Mouse (Mus musculus) gastrocnemius, adult 8-10 months (tissue): ENCODE results near the gene Dscam. TPM values are rescaled to one million over a fixed set of nuclear protein-coding genes. Genes with fewer than 3 reads are reported as not detected.

Experiments used
- DNase-seq, 2 experiments: peaks; one replicate each; pipeline ENCODE4 v3.0.0; 2022; ENCODE audit warnings: low spot score in 2 of 2
- total RNA-seq, 4 experiments: library from RNA; stranded (reverse); gene quantifications; 2 replicates each; pipeline ENCODE4 v1.2.4; 2022

The Dscam gene
- total RNA-seq, 4 experiments from 2014 or later, result 0.02 to 0.11 (median 0.04) TPM; not detected in 1

- DNase-seq, result no peak
Observed at GRCm38 (mm10) chr16:96945468-96946302, 224.9 kb downstream of the Dscam start.

- no peak for DNase-seq
Observed at GRCm38 (mm10) chr16:96943648-96944047, 226.9 kb downstream of the Dscam start.

GRCm38 (mm10) chr16:96934795-96935194 is 235.8 kb downstream of the Dscam start:
- DNase-seq, result no peak

GRCm38 (mm10) chr16:96932211-96932610 is 238.3 kb downstream of the Dscam start:
- no peak for DNase-seq

- no peak for DNase-seq
Observed at GRCm38 (mm10) chr16:96931771-96932170, 238.8 kb downstream of the Dscam start.

- DNase-seq, result no peak
Observed at GRCm38 (mm10) chr16:96928011-96928410, 242.5 kb downstream of the Dscam start.

- DNase-seq, result no peak
Observed at GRCm38 (mm10) chr16:96927408-96927807, 243.1 kb downstream of the Dscam start.

- DNase-seq, result no peak
Observed at GRCm38 (mm10) chr16:96926977-96927376, 243.6 kb downstream of the Dscam start.

GRCm38 (mm10) chr16:96923941-96924340 is 246.6 kb downstream of the Dscam start:
- DNase-seq, result no peak

GRCm38 (mm10) chr16:96914495-96914894 is 256.1 kb downstream of the Dscam start:
- DNase-seq, result no peak

GRCm38 (mm10) chr16:96912836-96913235 is 257.7 kb downstream of the Dscam start:
- no peak for DNase-seq

- no peak for DNase-seq
Observed at GRCm38 (mm10) chr16:96912103-96912502, 258.4 kb downstream of the Dscam start.

GRCm38 (mm10) chr16:96910405-96911164 is 260.0 kb downstream of the Dscam start:
- no peak for DNase-seq

- no peak for DNase-seq
Observed at GRCm38 (mm10) chr16:96907818-96908217, 262.7 kb downstream of the Dscam start.

GRCm38 (mm10) chr16:96907081-96907480 is 263.5 kb downstream of the Dscam start:
- no peak for DNase-seq

- DNase-seq, result no peak
Observed at GRCm38 (mm10) chr16:96906630-96907029, 263.9 kb downstream of the Dscam start.

GRCm38 (mm10) chr16:96904761-96905160 is 265.8 kb downstream of the Dscam start:
- DNase-seq, result no peak

GRCm38 (mm10) chr16:96904359-96904758 is 266.2 kb downstream of the Dscam start:
- no peak for DNase-seq

- DNase-seq, result no peak
Observed at GRCm38 (mm10) chr16:96902596-96902995, 268.0 kb downstream of the Dscam start.

GRCm38 (mm10) chr16:96901234-96902014 is 269.1 kb downstream of the Dscam start:
- DNase-seq, result no peak

GRCm38 (mm10) chr16:96899329-96899728 is 271.2 kb downstream of the Dscam start:
- DNase-seq, result no peak
